Mouse (Mus musculus): ENCODE data around the gene Scube1. TPM values are rescaled to one million over a fixed set of nuclear protein-coding genes. Genes with fewer than 3 reads are reported as not detected.

The Scube1 gene
- not detected for total RNA-seq (2023)

GRCm38 (mm10) chr15:83724886-83725269 lies at the start of gene Scube1:
TSS of gene Scube1 (minus strand) at chr15:83725021.

GRCm38 (mm10) chr15:83594513-83595363 lies 130.1 kb downstream of the Scube1 start, which contains the start of gene Ttll12:
TSS of gene Ttll12 (minus strand) at chr15:83595157.

GRCm38 (mm10) chr15:83563327-83563856 lies 161.4 kb downstream of the Scube1 start, which contains the start of the genes Tspo and Mcat:
TSS of gene Tspo (plus strand) at chr15:83563592.
TSS of gene Mcat (minus strand) at chr15:83563787.

Other genes starting within 250 kb of the Scube1 start
- 1 to 10 TPM; 4.5 to 5.2 TPM for gene Ttll1, start 214.1 kb downstream of the Scube1 start, total RNA-seq (2023)
- under 1 TPM in 1 of 2 experiments, not detected in 1; 0.37 TPM for gene Bik, start 198.2 kb downstream of the Scube1 start, total RNA-seq (2023)
- gene Tspo, start 161.4 kb downstream of the Scube1 start, total RNA-seq (2023): 100 to 1,000 TPM; 235 to 248 TPM
- gene Mcat, start 161.2 kb downstream of the Scube1 start, total RNA-seq (2023): 1 to 10 TPM; 7.5 to 9.9 TPM
- gene Ttll12, start 129.9 kb downstream of the Scube1 start, total RNA-seq (2023): 10 to 100 TPM in 1 of 2 experiments, 1 to 10 TPM in 1; 8.1 to 10.9 TPM
- gene Mpped1, start 54.4 kb upstream of the Scube1 start, total RNA-seq (2023): not detected

Measured in neutrophil, adult 83 days (primary cell).